Mouse (Mus musculus): ENCODE results near the gene 2010111I01Rik. TPM values are rescaled to one million over a fixed set of nuclear protein-coding genes. Genes with fewer than 3 reads are reported as not detected.

2010111I01Rik gene
- total and polyA plus RNA-seq, 3 experiments: 26.3 to 32.7 TPM; not detected in 1

GRCm38 (mm10) chr13:63248318-63248717 is 283.6 kb downstream of the 2010111I01Rik start:
- Histone ChIP-seq H3K4me3 (ENCODE audit: control insufficient read depth in 1 of 2, insufficient read depth in 1 of 2, low read depth in 2 of 2, low read length in 2 of 2) (no peak overlapping the region), H3K9me3 (replicated peaks; ENCODE audit: insufficient read depth, low read length) (no peaks in the 10 kb centered on the region), H3K27me3 (ENCODE audit: control insufficient read depth in 1 of 2, insufficient read depth in 2 of 2, low read length in 2 of 2) (no peaks in the 10 kb centered on the region), H3K27ac (ENCODE audit: control insufficient read depth, low read depth, low read length) (no peak overlapping the region), H3K4me1 (ENCODE audit: control insufficient read depth in 1 of 2, insufficient read depth in 2 of 2, low read length in 2 of 2) (peaks cover 0 to 8% of the 10 kb centered on the region in 2 experiments; a peak in 3 of 4 replicates), H3K36me3 (ENCODE audit: control insufficient read depth in 1 of 2, insufficient read depth in 2 of 2, low read length in 2 of 2) (peaks cover 0 to 6% of the 10 kb centered on the region in 2 experiments; a peak in 3 of 4 replicates), H3K9ac (ENCODE audit: control insufficient read depth, low read depth, low read length, poor library complexity, severe bottlenecking) (no peak overlapping the region), H3K79me2 (ENCODE audit: control insufficient read depth, insufficient read depth, low read length, poor library complexity) (peaks cover 3% of the 10 kb centered on the region; the same call in 1 of the 2 replicates)
- no peak for DNase-seq (ENCODE audit: low read depth, low spot score)
- TF ChIP-seq MAZ (IDR thresholded peaks at IDR 0.05; ENCODE audit: low read depth, low read length): no peak

GRCm38 (mm10) chr13:63249171-63249570 is 284.5 kb downstream of the 2010111I01Rik start:
- TF ChIP-seq CHD1 (IDR thresholded peaks at IDR 0.05; ENCODE audit: low read depth, low read length) (no peak), POLR2A (IDR thresholded peaks at IDR 0.05; ENCODE audit: control insufficient read depth in 1 of 2, insufficient read depth in 1 of 2, low read depth in 1 of 2, low read length in 2 of 2, poor library complexity in 1 of 2) (no peak)
- Histone ChIP-seq H3K4me3 (ENCODE audit: control insufficient read depth in 1 of 2, insufficient read depth in 1 of 2, low read depth in 2 of 2, low read length in 2 of 2) (no peak overlapping the region), H3K9me3 (replicated peaks; ENCODE audit: insufficient read depth, low read length) (no peaks in the 10 kb centered on the region), H3K9ac (ENCODE audit: control insufficient read depth, low read depth, low read length, poor library complexity, severe bottlenecking) (no peak overlapping the region), H3K79me2 (ENCODE audit: control insufficient read depth, insufficient read depth, low read length, poor library complexity) (peaks cover 5% of the 10 kb centered on the region; the same call in 1 of the 2 replicates), H3K27me3 (ENCODE audit: control insufficient read depth in 1 of 2, insufficient read depth in 2 of 2, low read length in 2 of 2) (no peaks in the 10 kb centered on the region), H3K4me1 (ENCODE audit: control insufficient read depth in 1 of 2, insufficient read depth in 2 of 2, low read length in 2 of 2) (peaks cover 2 to 10% of the 10 kb centered on the region in 2 experiments; a peak in 3 of 4 replicates), H3K27ac (ENCODE audit: control insufficient read depth, low read depth, low read length) (no peak overlapping the region), H3K36me3 (ENCODE audit: control insufficient read depth in 1 of 2, insufficient read depth in 2 of 2, low read length in 2 of 2) (peaks cover 0 to 11% of the 10 kb centered on the region in 2 experiments; a peak in 3 of 4 replicates)
- DNase-seq (ENCODE audit: low read depth, low spot score): no peak

- no peaks in the 10 kb centered on the region for H3K27me3 ChIP-seq (ENCODE audit: control insufficient read depth in 1 of 2, insufficient read depth in 2 of 2, low read length in 2 of 2)
- H3K9me3 ChIP-seq (replicated peaks; ENCODE audit: insufficient read depth, low read length): no peaks in the 10 kb centered on the region
- DNase-seq (ENCODE audit: low read depth, low spot score): no peak
- H3K4me1 ChIP-seq (ENCODE audit: control insufficient read depth in 1 of 2, insufficient read depth in 2 of 2, low read length in 2 of 2): peaks cover 2 to 13% of the 10 kb centered on the region in 2 experiments; a peak in 3 of 4 replicates
- no peak overlapping the region for H3K4me3 ChIP-seq (ENCODE audit: control insufficient read depth in 1 of 2, insufficient read depth in 1 of 2, low read depth in 2 of 2, low read length in 2 of 2)
- no peak for TF ChIP-seq NRF1 (IDR thresholded peaks at IDR 0.05; ENCODE audit: insufficient read depth, low read depth, low read length, poor library complexity, severe bottlenecking)
- no peak for TF ChIP-seq USF1 (IDR thresholded peaks at IDR 0.05; ENCODE audit: low read depth, low read length)
- no peak for TF ChIP-seq SIN3A (IDR thresholded peaks at IDR 0.05; ENCODE audit: low read length)
- no peak for TF ChIP-seq MYB (IDR thresholded peaks at IDR 0.05; ENCODE audit: low read depth, low read length)
- TF ChIP-seq POLR2AphosphoS2 (IDR thresholded peaks at IDR 0.05; ENCODE audit: low read length): no peak
- TF ChIP-seq JUND (IDR thresholded peaks at IDR 0.05; ENCODE audit: low read depth, low read length): no peak
- no peak for TF ChIP-seq RAD21 (IDR thresholded peaks at IDR 0.05; ENCODE audit: low read depth, low read length)
- TF ChIP-seq MXI1 (IDR thresholded peaks at IDR 0.05; ENCODE audit: low read depth, low read length): no peak
- TF ChIP-seq KAT2A (conservative IDR thresholded peaks at IDR 0.05; ENCODE audit: low read depth, low read length): no peak
- no peak for TF ChIP-seq HCFC1 (IDR thresholded peaks at IDR 0.05; ENCODE audit: low read depth, low read length)
- TF ChIP-seq TAL1 (IDR thresholded peaks at IDR 0.05; ENCODE audit: low read length): no peak
- no peak for TF ChIP-seq ZMIZ1 (IDR thresholded peaks at IDR 0.05; ENCODE audit: low read depth, low read length)
- TF ChIP-seq ZKSCAN1 (IDR thresholded peaks at IDR 0.05; ENCODE audit: low read depth, low read length): no peak
- H3K27ac ChIP-seq (ENCODE audit: control insufficient read depth, low read depth, low read length): no peak overlapping the region
- peaks cover 5% of the 10 kb centered on the region; the same call in 1 of the 2 replicates for H3K79me2 ChIP-seq (ENCODE audit: control insufficient read depth, insufficient read depth, low read length, poor library complexity)
- H3K36me3 ChIP-seq (ENCODE audit: control insufficient read depth in 1 of 2, insufficient read depth in 2 of 2, low read length in 2 of 2): peaks cover 0 to 15% of the 10 kb centered on the region in 2 experiments; a peak in 3 of 4 replicates
- no peak overlapping the region for H3K9ac ChIP-seq (ENCODE audit: control insufficient read depth, low read depth, low read length, poor library complexity, severe bottlenecking)
These were observed 285.2 kb downstream of the 2010111I01Rik start for GRCm38 (mm10) chr13:63249741-63250431.

Data from MEL (cell line).